Mouse (Mus musculus): ENCODE measurements around the gene Gm14139. TPM values are rescaled to one million over a fixed set of nuclear protein-coding genes. Genes with fewer than 3 reads are reported as not detected.
"Not testable (repeated sequence)": the region's sequence is repeated elsewhere in the genome, so short reads cannot be mapped to it uniquely, and the experiment has no call there.

Gm14139 gene
- not detected in 2 replicates for polyA plus RNA-seq (2012; rRNA removed)

GRCm38 (mm10) chr2:150181570-150181999, at the start of gene Gm14139:
Gene Gm14139 (plus strand): TSS chr2:150181755.
- not testable (repeated sequence) for H3K36me3 ChIP-seq (ENCODE audit: control insufficient read depth, insufficient read depth, low read length); H3K27me3 ChIP-seq (replicated peaks; ENCODE audit: control insufficient read depth, insufficient read depth, low read length); DNase-seq; H3K4me1 ChIP-seq (ENCODE audit: control insufficient read depth, insufficient read depth, low read length); H3K27ac ChIP-seq (ENCODE audit: insufficient read depth, low read depth, low read length); H3K4me3 ChIP-seq (ENCODE audit: insufficient read depth, low read depth, low read length)
- WGBS, result 83% methylated on average over 7 of the region's 7 CpGs

- H3K27me3 ChIP-seq (replicated peaks; ENCODE audit: control insufficient read depth, insufficient read depth, low read length); H3K36me3 ChIP-seq (ENCODE audit: control insufficient read depth, insufficient read depth, low read length): not testable (repeated sequence)
- 77% methylated on average over 1 of the region's 1 CpGs for WGBS
These were observed 49.6 kb upstream of the Gm14139 start for GRCm38 (mm10) chr2:150132002-150132401.

GRCm38 (mm10) chr2:150132773-150133172, 48.8 kb upstream of the Gm14139 start:
- WGBS, result 82% methylated on average over 2 of the region's 2 CpGs
- no peaks in the 10 kb centered on the region; the same call in none of the 2 replicates for H3K36me3 ChIP-seq (ENCODE audit: control insufficient read depth, insufficient read depth, low read length)
- no peak overlapping the region for H3K27ac ChIP-seq (ENCODE audit: insufficient read depth, low read depth, low read length)
- no peaks in the 10 kb centered on the region; the same call in 1 of the 2 replicates for H3K4me1 ChIP-seq (ENCODE audit: control insufficient read depth, insufficient read depth, low read length)
- H3K27me3 ChIP-seq (replicated peaks; ENCODE audit: control insufficient read depth, insufficient read depth, low read length), result no peaks in the 10 kb centered on the region; the same call in 1 of the 2 replicates
- no peak overlapping the region for H3K4me3 ChIP-seq (ENCODE audit: insufficient read depth, low read depth, low read length)
- DNase-seq, result no peak
- no peak for TF ChIP-seq CTCF (conservative IDR thresholded peaks at IDR 0.05; ENCODE audit: insufficient read depth, insufficient read length, low read depth, low read length)
- TF ChIP-seq POLR2A (IDR thresholded peaks at IDR 0.05; ENCODE audit: low read depth, low read length), result no peak

More at GRCm38 (mm10) chr2:150132002-150132401, 49.6 kb upstream of the Gm14139 start:
- H3K4me1 ChIP-seq (ENCODE audit: control insufficient read depth, insufficient read depth, low read length); H3K4me3 ChIP-seq (ENCODE audit: insufficient read depth, low read depth, low read length); DNase-seq; H3K27ac ChIP-seq (ENCODE audit: insufficient read depth, low read depth, low read length): not testable (repeated sequence)

- Histone ChIP-seq H3K27ac (ENCODE audit: insufficient read depth, low read depth, low read length) (peak within 1 kb of the TSS; percentile 51; the same call in 1 of the 2 replicates), H3K27me3 (replicated peaks; ENCODE audit: control insufficient read depth, insufficient read depth, low read length) (no peaks in the 10 kb centered on the region), H3K4me3 (ENCODE audit: insufficient read depth, low read depth, low read length) (peak within 1 kb of the TSS; percentile 96), H3K4me1 (ENCODE audit: control insufficient read depth, insufficient read depth, low read length) (no peaks in the 10 kb centered on the region; the same call in 1 of the 2 replicates), H3K36me3 (ENCODE audit: control insufficient read depth, insufficient read depth, low read length) (no peaks in the 10 kb centered on the region)
- TF ChIP-seq CTCF (conservative IDR thresholded peaks at IDR 0.05; ENCODE audit: insufficient read depth, insufficient read length, low read depth, low read length), result no peak
- no peak for TF ChIP-seq POLR2A (IDR thresholded peaks at IDR 0.05; ENCODE audit: low read depth, low read length)
- under 1% methylated on average over 13 of the region's 13 CpGs for WGBS
- DNase-seq, result peak; percentile 95
These were observed 45.1 kb upstream of the Gm14139 start, which contains the start of gene Zfp120 for GRCm38 (mm10) chr2:150136435-150136897. Gene Zfp120 (minus strand): TSS chr2:150136708.

- TF ChIP-seq POLR2A (IDR thresholded peaks at IDR 0.05; ENCODE audit: low read depth, low read length) (no peak), CTCF (conservative IDR thresholded peaks at IDR 0.05; ENCODE audit: insufficient read depth, insufficient read length, low read depth, low read length) (no peak)
- H3K27ac ChIP-seq (ENCODE audit: insufficient read depth, low read depth, low read length), result no peak overlapping the region
- H3K4me3 ChIP-seq (ENCODE audit: insufficient read depth, low read depth, low read length), result no peak overlapping the region
- no peak for DNase-seq
- no peaks in the 10 kb centered on the region for H3K27me3 ChIP-seq (replicated peaks; ENCODE audit: control insufficient read depth, insufficient read depth, low read length)
- H3K4me1 ChIP-seq (ENCODE audit: control insufficient read depth, insufficient read depth, low read length), result no peaks in the 10 kb centered on the region
- no peaks in the 10 kb centered on the region for H3K36me3 ChIP-seq (ENCODE audit: control insufficient read depth, insufficient read depth, low read length)
These were observed 14.9 kb upstream of the Gm14139 start for GRCm38 (mm10) chr2:150166703-150167102.

GRCm38 (mm10) chr2:150173833-150174232, 7.7 kb upstream of the Gm14139 start:
- H3K27ac ChIP-seq (ENCODE audit: insufficient read depth, low read depth, low read length), result no peak overlapping the region
- no peak for TF ChIP-seq CTCF (conservative IDR thresholded peaks at IDR 0.05; ENCODE audit: insufficient read depth, insufficient read length, low read depth, low read length)
- TF ChIP-seq POLR2A (IDR thresholded peaks at IDR 0.05; ENCODE audit: low read depth, low read length), result no peak
- no peaks in the 10 kb centered on the region for H3K36me3 ChIP-seq (ENCODE audit: control insufficient read depth, insufficient read depth, low read length)
- H3K27me3 ChIP-seq (replicated peaks; ENCODE audit: control insufficient read depth, insufficient read depth, low read length), result no peaks in the 10 kb centered on the region
- H3K4me1 ChIP-seq (ENCODE audit: control insufficient read depth, insufficient read depth, low read length), result no peaks in the 10 kb centered on the region
- H3K4me3 ChIP-seq (ENCODE audit: insufficient read depth, low read depth, low read length), result no peak overlapping the region
- no peak for DNase-seq

- DNase-seq; H3K27me3 ChIP-seq (replicated peaks; ENCODE audit: control insufficient read depth, insufficient read depth, low read length); H3K27ac ChIP-seq (ENCODE audit: insufficient read depth, low read depth, low read length); H3K4me1 ChIP-seq (ENCODE audit: control insufficient read depth, insufficient read depth, low read length); H3K4me3 ChIP-seq (ENCODE audit: insufficient read depth, low read depth, low read length); H3K36me3 ChIP-seq (ENCODE audit: control insufficient read depth, insufficient read depth, low read length): not testable (repeated sequence)
- 76% methylated on average over 4 of the region's 4 CpGs for WGBS
These were observed 2.0 kb upstream of the Gm14139 start, which contains the start of gene Gm10770 for GRCm38 (mm10) chr2:150179579-150179978. Gene Gm10770 (minus strand): TSS chr2:150179679.

GRCm38 (mm10) chr2:150181046-150181445, 509 bp upstream of the Gm14139 start:
- DNase-seq; H3K27ac ChIP-seq (ENCODE audit: insufficient read depth, low read depth, low read length); H3K4me3 ChIP-seq (ENCODE audit: insufficient read depth, low read depth, low read length); H3K36me3 ChIP-seq (ENCODE audit: control insufficient read depth, insufficient read depth, low read length); H3K4me1 ChIP-seq (ENCODE audit: control insufficient read depth, insufficient read depth, low read length); H3K27me3 ChIP-seq (replicated peaks; ENCODE audit: control insufficient read depth, insufficient read depth, low read length): not testable (repeated sequence)

GRCm38 (mm10) chr2:150217600-150218362, 36.2 kb downstream of the Gm14139 start, which contains the start of gene Zfp937:
Gene Zfp937 (plus strand): TSS chr2:150218073.
- not testable (repeated sequence) for H3K27me3 ChIP-seq (replicated peaks; ENCODE audit: control insufficient read depth, insufficient read depth, low read length); H3K36me3 ChIP-seq (ENCODE audit: control insufficient read depth, insufficient read depth, low read length); H3K27ac ChIP-seq (ENCODE audit: insufficient read depth, low read depth, low read length); H3K4me1 ChIP-seq (ENCODE audit: control insufficient read depth, insufficient read depth, low read length)
- DNase-seq, result peak; percentile 95
- H3K4me3 ChIP-seq (ENCODE audit: insufficient read depth, low read depth, low read length), result peak within 1 kb of the TSS; percentile 64
- WGBS, result 1% methylated on average over 15 of the region's 15 CpGs

GRCm38 (mm10) chr2:150218363-150218725, 36.8 kb downstream of the Gm14139 start:
- not testable (repeated sequence) for H3K27ac ChIP-seq (ENCODE audit: insufficient read depth, low read depth, low read length); H3K4me1 ChIP-seq (ENCODE audit: control insufficient read depth, insufficient read depth, low read length); H3K36me3 ChIP-seq (ENCODE audit: control insufficient read depth, insufficient read depth, low read length); H3K27me3 ChIP-seq (replicated peaks; ENCODE audit: control insufficient read depth, insufficient read depth, low read length); DNase-seq
- peak overlapping the region; percentile 64 for H3K4me3 ChIP-seq (ENCODE audit: insufficient read depth, low read depth, low read length)
- WGBS, result 15% methylated on average over 4 of the region's 4 CpGs
